Mouse (Mus musculus) hindbrain, embryonic 16.5 days (tissue): ENCODE measurements around the gene Wbp2nl. TPM values are rescaled to one million over a fixed set of nuclear protein-coding genes. Genes with fewer than 3 reads are reported as not detected.

Experiments used
- ATAC-seq: fragments of 200-750 bp; cut with Nextera tagmentation; 2 replicates; pipeline ENCODE4 v1.8.0; 2017; ENCODE audit warnings: moderate TSS enrichment, moderate library complexity
- H3K27ac ChIP-seq: fragments of 300-500 bp; sonication (generic); 2 replicates; pipeline ENCODE4 v1.5.1; 2014; ENCODE audit warnings: low read depth, mild to moderate bottlenecking, control low read depth, low read length, moderate library complexity
- H3K27me3 ChIP-seq: fragments of 300-500 bp; sonication (generic); replicated peaks from 2 replicates; pipeline ENCODE4 v1.6.1; 2014; ENCODE audit warnings: low read length; ENCODE audit not compliant: control insufficient read depth, insufficient read depth
- H3K36me3 ChIP-seq: fragments of 300-500 bp; sonication (generic); 2 replicates; pipeline ENCODE4 v1.6.1; 2014; ENCODE audit warnings: mild to moderate bottlenecking, low read length, moderate library complexity, mixed read lengths; ENCODE audit not compliant: control insufficient read depth, insufficient read depth
- H3K4me1 ChIP-seq: fragments of 300-500 bp; sonication (generic); 2 replicates; pipeline ENCODE4 v1.6.1; 2014; ENCODE audit warnings: low read depth, low read length; ENCODE audit not compliant: control insufficient read depth, insufficient read depth
- H3K4me2 ChIP-seq: fragments of 300-500 bp; sonication (generic); 2 replicates; pipeline ENCODE4 v1.6.1; 2014; ENCODE audit warnings: mild to moderate bottlenecking, low read length, control low read depth, moderate library complexity
- H3K4me3 ChIP-seq: fragments of 300-500 bp; sonication (generic); 2 replicates; pipeline ENCODE4 v1.5.1; 2014; ENCODE audit warnings: mild to moderate bottlenecking, low read length, control low read depth, moderate library complexity
- H3K9ac ChIP-seq: fragments of 300-500 bp; sonication (generic); 2 replicates; pipeline ENCODE4 v1.6.1; 2014; ENCODE audit warnings: low read depth, mild to moderate bottlenecking, control low read depth, low read length, moderate library complexity
- H3K9me3 ChIP-seq: fragments of 300-500 bp; sonication (generic); 2 replicates; pipeline ENCODE4 v1.6.1; 2014; ENCODE audit warnings: mild to moderate bottlenecking, low read length, moderate library complexity; ENCODE audit not compliant: control insufficient read depth
- WGBS: fragments of 180-500 bp; shearing (Covaris S2); extraction: QIAGEN DNeasy Blood & Tissue Kit; methylation state at CpG from one replicate; pipeline ENCODE4 v1.1.7; 2014; 5-methylcytosine and 5-hydroxymethylcytosine counted together
- polyA plus RNA-seq: library from polyadenylated mRNA; unstranded; fragments of >200 nt; fragmentation: Nextera tagmentation; extraction: Ambion mirVana; gene quantifications from 2 replicates; pipeline ENCODE4 v1.2.1, GENCODE M21; 2015

Gene Wbp2nl
- polyA plus RNA-seq, 1 experiment from 2014 or later, result 0.10 TPM

GRCm38 (mm10) chr15:82343368-82344287, 44.9 kb downstream of the Wbp2nl start:
- WGBS, result 87% methylated on average over 27 of the region's 27 CpGs
- H3K4me2 ChIP-seq, result no peak overlapping the region
- H3K4me1 ChIP-seq, result peaks cover 17% of the 10 kb centered on the region
- peaks cover 7% of the 10 kb centered on the region; the same call in 1 of the 2 replicates for H3K36me3 ChIP-seq
- peaks cover 10% of the 10 kb centered on the region for H3K27me3 ChIP-seq
- no peaks in the 10 kb centered on the region for H3K9me3 ChIP-seq
- no peak for ATAC-seq
- no peak overlapping the region for H3K4me3 ChIP-seq
- no peak overlapping the region for H3K9ac ChIP-seq
- no peak overlapping the region for H3K27ac ChIP-seq

- H3K4me2 ChIP-seq, result no peak overlapping the region; the same call in 1 of the 2 replicates
- H3K36me3 ChIP-seq, result peaks cover 19% of the 10 kb centered on the region
- H3K27me3 ChIP-seq, result peaks cover 7% of the 10 kb centered on the region
- H3K9ac ChIP-seq, result no peak overlapping the region
- H3K27ac ChIP-seq, result no peak overlapping the region
- no peaks in the 10 kb centered on the region for H3K9me3 ChIP-seq
- no peak overlapping the region for H3K4me3 ChIP-seq
- 92% methylated on average over 6 of the region's 6 CpGs for WGBS
- peaks cover 17% of the 10 kb centered on the region for H3K4me1 ChIP-seq
- ATAC-seq, result no peak
These were observed 46.2 kb downstream of the Wbp2nl start for GRCm38 (mm10) chr15:82344971-82345370.

GRCm38 (mm10) chr15:82345820-82346470, 47.2 kb downstream of the Wbp2nl start:
- Histone ChIP-seq H3K36me3 (peaks cover 23% of the 10 kb centered on the region), H3K4me3 (peak overlapping the region; percentile 72), H3K27me3 (peaks cover under 1% of the 10 kb centered on the region; the same call in 1 of the 2 replicates), H3K4me1 (peaks cover 15% of the 10 kb centered on the region), H3K9ac (peak overlapping the region; percentile 85), H3K4me2 (peak overlapping the region; percentile 70), H3K9me3 (no peaks in the 10 kb centered on the region), H3K27ac (peak overlapping the region; percentile 91)
- ATAC-seq, result peak; percentile 98
- WGBS, result under 1% methylated on average over 45 of the region's 51 CpGs

GRCm38 (mm10) chr15:82346580-82347302, 48.0 kb downstream of the Wbp2nl start:
- Histone ChIP-seq H3K4me1 (peaks cover 14% of the 10 kb centered on the region), H3K27me3 (no peaks in the 10 kb centered on the region), H3K9me3 (no peaks in the 10 kb centered on the region), H3K27ac (peak overlapping the region; percentile 91), H3K4me3 (peak overlapping the region; percentile 72), H3K4me2 (peak overlapping the region; percentile 70), H3K9ac (peak overlapping the region; percentile 51), H3K36me3 (peaks cover 23% of the 10 kb centered on the region)
- WGBS, result 59% methylated on average over 14 of the region's 14 CpGs
- ATAC-seq, result no peak

GRCm38 (mm10) chr15:82347303-82347676, 48.5 kb downstream of the Wbp2nl start:
- no peaks in the 10 kb centered on the region for H3K9me3 ChIP-seq
- 90% methylated on average over 4 of the region's 4 CpGs for WGBS
- peak overlapping the region; percentile 72 for H3K4me3 ChIP-seq
- H3K4me1 ChIP-seq, result peaks cover 19% of the 10 kb centered on the region
- peak overlapping the region; percentile 70 for H3K4me2 ChIP-seq
- peaks cover 23% of the 10 kb centered on the region for H3K36me3 ChIP-seq
- 0 out of 2 replicates have a peak overlapping the region, but pooled peaks have one; percentile 51 for H3K9ac ChIP-seq
- H3K27ac ChIP-seq, result no peak overlapping the region
- no peaks in the 10 kb centered on the region for H3K27me3 ChIP-seq
- no peak for ATAC-seq

GRCm38 (mm10) chr15:82347852-82348251, 49.1 kb downstream of the Wbp2nl start:
- H3K4me3 ChIP-seq, result no peak overlapping the region
- 95% methylated on average over 12 of the region's 12 CpGs for WGBS
- H3K27me3 ChIP-seq, result no peaks in the 10 kb centered on the region
- ATAC-seq, result no peak
- H3K9me3 ChIP-seq, result no peaks in the 10 kb centered on the region
- H3K4me2 ChIP-seq, result no peak overlapping the region; the same call in 1 of the 2 replicates
- H3K36me3 ChIP-seq, result peaks cover 23% of the 10 kb centered on the region
- H3K9ac ChIP-seq, result no peak overlapping the region
- no peak overlapping the region for H3K27ac ChIP-seq
- H3K4me1 ChIP-seq, result peaks cover 24% of the 10 kb centered on the region

- 87% methylated on average over 8 of the region's 8 CpGs for WGBS
- H3K27me3 ChIP-seq, result no peaks in the 10 kb centered on the region
- H3K4me2 ChIP-seq, result no peak overlapping the region
- no peak overlapping the region for H3K9ac ChIP-seq
- no peak overlapping the region for H3K27ac ChIP-seq
- H3K4me1 ChIP-seq, result peaks cover 29% of the 10 kb centered on the region
- H3K36me3 ChIP-seq, result peaks cover 23% of the 10 kb centered on the region
- H3K9me3 ChIP-seq, result no peaks in the 10 kb centered on the region
- ATAC-seq, result no peak
- no peak overlapping the region for H3K4me3 ChIP-seq
These were observed 49.7 kb downstream of the Wbp2nl start for GRCm38 (mm10) chr15:82348258-82348998.

- 82% methylated on average over 2 of the region's 2 CpGs for WGBS
- Histone ChIP-seq H3K27me3 (no peaks in the 10 kb centered on the region), H3K9me3 (no peaks in the 10 kb centered on the region), H3K27ac (no peak overlapping the region), H3K4me2 (no peak overlapping the region), H3K9ac (no peak overlapping the region), H3K4me1 (peaks cover 29% of the 10 kb centered on the region), H3K4me3 (no peak overlapping the region), H3K36me3 (peaks cover 23% of the 10 kb centered on the region)
- no peak for ATAC-seq
These were observed 50.2 kb downstream of the Wbp2nl start for GRCm38 (mm10) chr15:82348999-82349341.
